Mouse (Mus musculus): ENCODE measurements around the gene Ift46. TPM values are rescaled to one million over a fixed set of nuclear protein-coding genes. Genes with fewer than 3 reads are reported as not detected.

Ift46 gene
- polyA plus RNA-seq, 1 experiment: 42.2 TPM

GRCm38 (mm10) chr9:44832356-44832755, 64.6 kb downstream of the Ift46 start:
- Histone ChIP-seq H3K4me3 (ENCODE audit: control insufficient read depth, insufficient read depth, low read length) (no peak overlapping the region), H3K36me3 (ENCODE audit: control insufficient read depth, insufficient read depth, low read length) (peaks cover 83% of the 10 kb centered on the region), H3K27me3 (ENCODE audit: control insufficient read depth, insufficient read depth, low read length) (no peaks in the 10 kb centered on the region), H3K4me1 (replicated peaks; ENCODE audit: control insufficient read depth, insufficient read depth, low read length) (no peaks in the 10 kb centered on the region), H3K27ac (ENCODE audit: control insufficient read depth, insufficient read depth, low read length) (no peak overlapping the region)
- no peak for DNase-seq
- TF ChIP-seq CTCF (IDR thresholded peaks at IDR 0.05; ENCODE audit: borderline replicate concordance, control insufficient read depth, extremely low read depth, insufficient read depth, low read length, poor library complexity) (no peak), POLR2A (IDR thresholded peaks at IDR 0.05; ENCODE audit: control insufficient read depth, extremely low read depth, insufficient read depth, low read length, poor library complexity) (no peak)
- 95% methylated on average over 4 of the region's 4 CpGs for WGBS

GRCm38 (mm10) chr9:44836439-44836838, 68.7 kb downstream of the Ift46 start:
- DNase-seq: peak; percentile 76
- Histone ChIP-seq H3K27me3 (ENCODE audit: control insufficient read depth, insufficient read depth, low read length) (no peaks in the 10 kb centered on the region), H3K4me3 (ENCODE audit: control insufficient read depth, insufficient read depth, low read length) (no peak overlapping the region), H3K27ac (ENCODE audit: control insufficient read depth, insufficient read depth, low read length) (no peak overlapping the region), H3K36me3 (ENCODE audit: control insufficient read depth, insufficient read depth, low read length) (peaks cover 67% of the 10 kb centered on the region), H3K4me1 (replicated peaks; ENCODE audit: control insufficient read depth, insufficient read depth, low read length) (no peaks in the 10 kb centered on the region)
- WGBS: 64% methylated on average over 7 of the region's 7 CpGs
- TF ChIP-seq POLR2A (IDR thresholded peaks at IDR 0.05; ENCODE audit: control insufficient read depth, extremely low read depth, insufficient read depth, low read length, poor library complexity) (no peak), CTCF (IDR thresholded peaks at IDR 0.05; ENCODE audit: borderline replicate concordance, control insufficient read depth, extremely low read depth, insufficient read depth, low read length, poor library complexity) (peak; percentile 66; the same call in 1 of the 2 replicates)

GRCm38 (mm10) chr9:44841241-44841640, 73.5 kb downstream of the Ift46 start:
- Histone ChIP-seq H3K4me1 (replicated peaks; ENCODE audit: control insufficient read depth, insufficient read depth, low read length) (no peaks in the 10 kb centered on the region), H3K27ac (ENCODE audit: control insufficient read depth, insufficient read depth, low read length) (no peak overlapping the region), H3K27me3 (ENCODE audit: control insufficient read depth, insufficient read depth, low read length) (no peaks in the 10 kb centered on the region), H3K36me3 (ENCODE audit: control insufficient read depth, insufficient read depth, low read length) (peaks cover 77% of the 10 kb centered on the region), H3K4me3 (ENCODE audit: control insufficient read depth, insufficient read depth, low read length) (no peak overlapping the region)
- TF ChIP-seq POLR2A (IDR thresholded peaks at IDR 0.05; ENCODE audit: control insufficient read depth, extremely low read depth, insufficient read depth, low read length, poor library complexity) (no peak), CTCF (IDR thresholded peaks at IDR 0.05; ENCODE audit: borderline replicate concordance, control insufficient read depth, extremely low read depth, insufficient read depth, low read length, poor library complexity) (no peak)
- peak; percentile 42 for DNase-seq
- 82% methylated on average over 10 of the region's 10 CpGs for WGBS

Other genes starting within 250 kb of the Ift46 start
- gene Cxcr5, start 206.0 kb upstream of the Ift46 start, polyA plus RNA-seq (2012; rRNA removed): 7.7 and 9.9 TPM in 2 replicates
- 29.2 and 35.6 TPM in 2 replicates for gene Ddx6, start 163.0 kb upstream of the Ift46 start, polyA plus RNA-seq (2012; rRNA removed)
- gene Treh, start 94.7 kb upstream of the Ift46 start, polyA plus RNA-seq (2012; rRNA removed): 0.15 and 0.29 TPM in 2 replicates
- gene Phldb1, start 32.7 kb upstream of the Ift46 start, polyA plus RNA-seq (2012; rRNA removed): 16.5 and 27.3 TPM in 2 replicates
- gene Arcn1, start 63 bp upstream of the Ift46 start, polyA plus RNA-seq (2012; rRNA removed): 42.0 and 43.1 TPM in 2 replicates
- 1.5 and 2.6 TPM in 2 replicates for gene Tmem25, start 31.4 kb downstream of the Ift46 start, polyA plus RNA-seq (2012; rRNA removed)
- gene Ttc36, start 35.2 kb downstream of the Ift46 start, polyA plus RNA-seq (2012; rRNA removed): 4.3 and 5.3 TPM in 2 replicates
- 71.4 and 81.9 TPM in 2 replicates for gene Kmt2a, start 113.4 kb downstream of the Ift46 start, polyA plus RNA-seq (2012; rRNA removed)
- gene Atp5l, start 152.8 kb downstream of the Ift46 start, polyA plus RNA-seq (2012; rRNA removed): 159 and 250 TPM in 2 replicates
- 23.0 and 23.7 TPM in 2 replicates for gene Ube4a, start 197.7 kb downstream of the Ift46 start, polyA plus RNA-seq (2012; rRNA removed)
- gene Cd3g, start 212.5 kb downstream of the Ift46 start, polyA plus RNA-seq (2012; rRNA removed): 183 and 216 TPM in 2 replicates
- 214 and 262 TPM in 2 replicates for gene Cd3d, start 213.9 kb downstream of the Ift46 start, polyA plus RNA-seq (2012; rRNA removed)
- gene Cd3e, start 241.7 kb downstream of the Ift46 start, polyA plus RNA-seq (2012; rRNA removed): 343 and 451 TPM in 2 replicates